Mouse (Mus musculus): ENCODE results near the gene Sptlc2. TPM values are rescaled to one million over a fixed set of nuclear protein-coding genes. Genes with fewer than 3 reads are reported as not detected.
"Not testable (repeated sequence)": the region's sequence is repeated elsewhere in the genome, so short reads cannot be mapped to it uniquely, and the experiment has no call there.

Gene Sptlc2
- total RNA-seq, 2 experiments from 2014 or later = 33.7 to 57.3 TPM

DNA sequence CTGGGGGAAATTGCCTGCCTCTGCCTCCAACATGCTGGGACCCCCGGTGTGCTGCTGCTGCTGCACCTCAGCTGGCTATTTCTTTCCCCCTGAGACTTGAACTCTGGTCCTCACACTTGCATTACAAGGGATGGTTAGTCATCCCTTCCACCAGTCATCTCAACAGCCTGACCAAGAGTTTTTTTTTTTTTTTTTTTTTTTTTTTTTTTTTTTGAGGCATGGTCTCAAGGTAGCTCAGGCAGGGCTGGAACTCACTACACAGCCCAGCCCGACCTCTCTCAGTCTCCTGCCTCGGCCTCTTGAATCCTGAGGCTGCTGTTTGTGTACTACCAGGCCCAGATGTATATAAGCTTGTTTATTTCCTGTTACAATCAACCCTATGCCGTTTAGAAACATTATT lies 103.9 kb downstream of the Sptlc2 start:
- ATAC-seq (replicated peaks; ENCODE audit: low FRiP score, poor library complexity, severe bottlenecking) = no peak

DNA sequence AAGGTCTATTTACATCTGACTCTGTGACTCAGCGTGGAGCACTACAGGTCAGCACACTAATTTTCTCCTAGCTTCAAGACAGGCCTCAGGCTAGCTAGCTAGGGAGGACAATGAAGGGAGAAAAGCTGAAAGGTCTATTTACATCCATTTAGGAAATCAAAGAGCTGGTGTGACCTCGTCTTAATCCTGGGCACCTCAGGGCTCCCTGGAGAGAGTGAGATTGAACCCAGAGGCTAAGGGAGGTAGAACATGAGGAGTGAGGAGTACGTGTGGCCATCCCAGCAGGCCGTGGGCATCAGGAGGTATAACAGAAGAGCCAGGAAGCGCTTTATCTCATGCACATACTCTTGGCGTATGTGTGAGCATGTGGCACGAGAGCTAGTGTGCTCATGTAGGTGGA lies 104.4 kb downstream of the Sptlc2 start:
- ATAC-seq (replicated peaks; ENCODE audit: low FRiP score, poor library complexity, severe bottlenecking) = no peak

- no peak for ATAC-seq (replicated peaks; ENCODE audit: low FRiP score, poor library complexity, severe bottlenecking)
Measured at GRCm38 (mm10) chr12:87282743-87283142, 105.4 kb downstream of the Sptlc2 start.

DNA sequence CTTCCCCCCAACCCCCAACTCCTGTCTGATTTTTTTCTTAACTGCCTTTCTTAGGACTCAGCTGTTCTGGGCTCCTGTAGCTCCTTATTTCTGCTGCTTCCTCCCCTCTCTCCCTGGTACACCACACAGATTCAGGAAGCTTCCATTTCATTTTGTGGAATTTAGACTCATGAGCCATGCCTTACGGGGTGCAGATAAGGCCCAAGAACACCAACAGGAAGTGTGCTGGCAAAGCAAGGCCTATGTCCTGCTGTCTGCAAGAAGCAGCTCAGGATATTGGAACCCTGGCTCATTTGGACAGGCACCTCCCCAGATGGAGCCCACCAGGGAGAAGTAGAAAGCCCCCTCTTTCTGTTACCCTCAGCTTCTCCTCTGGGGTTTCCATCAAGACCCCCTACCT lies 106.4 kb downstream of the Sptlc2 start:
- ATAC-seq (replicated peaks; ENCODE audit: low FRiP score, poor library complexity, severe bottlenecking) = no peak

- ATAC-seq (replicated peaks; ENCODE audit: low FRiP score, poor library complexity, severe bottlenecking) = no peak
Measured at GRCm38 (mm10) chr12:87279879-87280278, 108.3 kb downstream of the Sptlc2 start.

GRCm38 (mm10) chr12:87279350-87279749 lies 108.8 kb downstream of the Sptlc2 start:
- no peak for ATAC-seq (replicated peaks; ENCODE audit: low FRiP score, poor library complexity, severe bottlenecking)

- no peak for ATAC-seq (replicated peaks; ENCODE audit: low FRiP score, poor library complexity, severe bottlenecking)
Measured at GRCm38 (mm10) chr12:87278118-87278730, 109.9 kb downstream of the Sptlc2 start.

GRCm38 (mm10) chr12:87277251-87277650 lies 110.9 kb downstream of the Sptlc2 start:
- ATAC-seq (replicated peaks; ENCODE audit: low FRiP score, poor library complexity, severe bottlenecking) = not testable (repeated sequence)

- ATAC-seq (replicated peaks; ENCODE audit: low FRiP score, poor library complexity, severe bottlenecking) = peak; percentile 59; the same call in 1 of the 2 replicates
Measured at GRCm38 (mm10) chr12:87274853-87275831, 113.0 kb downstream of the Sptlc2 start.

GRCm38 (mm10) chr12:87267682-87268081 lies 120.5 kb downstream of the Sptlc2 start:
- no peak for ATAC-seq (replicated peaks; ENCODE audit: low FRiP score, poor library complexity, severe bottlenecking)

DNA sequence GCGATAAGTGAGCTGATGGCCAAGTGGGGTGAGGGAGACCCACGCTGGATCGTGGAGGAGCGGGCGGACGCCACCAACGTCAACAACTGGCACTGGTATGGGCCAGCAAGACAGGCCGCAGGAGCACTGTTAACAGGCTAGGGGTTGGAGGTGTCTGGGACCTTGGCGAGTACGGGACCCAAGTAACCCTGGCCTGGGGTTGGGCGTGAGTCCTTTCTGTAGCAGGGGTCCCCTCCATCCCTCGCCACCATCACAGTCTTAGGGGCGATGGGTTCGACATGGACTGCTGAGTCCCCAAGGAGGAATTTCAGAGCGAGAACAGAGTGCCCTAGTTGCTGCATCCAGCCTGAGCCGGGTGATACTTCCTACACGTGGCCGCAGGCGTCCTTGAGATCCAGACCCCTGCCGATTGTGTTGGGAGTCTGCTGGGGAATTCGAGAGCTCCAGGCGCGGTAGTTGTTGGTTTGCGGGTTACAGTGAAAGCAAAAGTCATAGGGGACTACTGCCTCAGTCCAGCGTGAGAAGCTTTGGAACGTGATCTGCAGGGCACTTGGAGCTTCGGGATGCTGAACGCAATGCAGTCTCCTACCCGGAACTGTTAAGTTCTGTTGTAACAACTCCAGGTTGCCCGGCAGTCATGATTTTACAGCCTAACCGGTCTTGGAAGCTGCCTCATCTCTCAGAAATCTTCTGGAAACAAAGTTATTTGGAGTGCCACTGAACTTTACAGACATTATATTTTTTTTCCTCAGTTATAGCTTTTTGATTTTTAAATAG lies 121.1 kb downstream of the Sptlc2 start:
- ATAC-seq (replicated peaks; ENCODE audit: low FRiP score, poor library complexity, severe bottlenecking) = 0 out of 2 replicates have a peak, but pooled peaks have one; percentile 3

GRCm38 (mm10) chr12:87266108-87266826 lies 121.9 kb downstream of the Sptlc2 start, which contains the start of the genes Vipas39 and Ahsa1:
Gene Vipas39, minus strand, starts transcription at chr12:87266256.
Gene Ahsa1, plus strand, starts transcription at chr12:87266479.
- ATAC-seq (replicated peaks; ENCODE audit: low FRiP score, poor library complexity, severe bottlenecking) = peak; percentile 96

DNA sequence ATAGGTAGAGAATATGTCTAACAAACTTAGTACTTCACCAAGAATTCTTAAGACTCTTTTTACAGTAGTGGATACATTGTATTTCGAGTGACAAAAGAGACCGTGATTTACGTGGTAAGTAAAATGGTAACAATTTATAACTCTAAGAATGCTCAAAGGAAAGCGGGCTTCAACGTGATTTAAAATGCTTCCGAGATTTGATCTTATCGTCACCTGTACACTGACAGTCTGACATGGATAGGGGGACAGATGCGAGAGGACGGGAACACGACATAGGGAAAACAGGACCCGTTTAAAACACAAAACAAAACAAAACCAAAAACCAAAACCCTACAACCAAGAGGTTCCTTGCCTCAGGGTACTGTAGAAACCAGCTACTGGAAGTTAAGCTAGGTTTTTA lies 122.7 kb downstream of the Sptlc2 start:
- ATAC-seq (replicated peaks; ENCODE audit: low FRiP score, poor library complexity, severe bottlenecking) = no peak

DNA sequence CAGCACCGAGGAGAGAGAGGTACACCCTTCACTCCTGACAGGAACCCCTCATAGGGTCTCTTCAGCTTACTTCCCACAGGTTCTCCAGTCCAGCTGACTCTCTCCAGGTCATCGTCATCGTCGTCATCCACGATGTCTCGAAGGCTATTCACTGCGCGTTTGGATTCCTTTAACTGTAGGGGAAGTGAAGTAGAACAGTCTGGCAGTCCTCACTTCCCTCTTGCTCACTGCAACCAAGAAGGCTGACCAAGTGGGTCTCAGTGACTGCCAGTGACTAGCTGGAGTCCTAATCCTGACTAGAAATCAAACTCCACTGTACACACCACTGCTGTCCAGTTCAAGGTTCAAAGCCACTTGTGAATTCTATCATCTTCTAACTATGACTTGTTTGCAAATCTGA lies 127.6 kb downstream of the Sptlc2 start:
- no peak for ATAC-seq (replicated peaks; ENCODE audit: low FRiP score, poor library complexity, severe bottlenecking)

DNA sequence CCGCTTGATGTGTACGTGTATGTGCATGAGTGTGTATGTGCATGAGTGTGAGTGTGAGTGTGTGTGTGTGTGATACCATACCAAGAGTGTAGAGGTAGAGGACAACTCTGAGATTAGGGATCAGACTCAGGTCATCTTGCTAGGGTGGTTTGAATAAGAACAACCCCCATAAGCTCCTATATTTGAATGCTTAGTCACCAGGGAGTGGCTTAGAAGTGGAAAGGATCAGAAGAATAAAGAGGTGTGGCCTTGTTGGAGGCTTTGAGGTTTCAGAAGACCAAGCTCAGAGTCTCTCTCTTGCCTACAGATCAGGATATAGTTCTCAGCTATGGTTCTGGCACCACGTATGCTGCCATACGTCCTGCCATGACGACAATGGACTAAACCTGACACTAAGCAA lies 131.5 kb downstream of the Sptlc2 start:
- ATAC-seq (replicated peaks; ENCODE audit: low FRiP score, poor library complexity, severe bottlenecking) = no peak

Other genes with a start within 250 kb of the Sptlc2 start
- gene Gstz1, start 241.2 kb downstream of the Sptlc2 start, total RNA-seq (2015; ENCODE audit: low replicate concordance) = 6.1 and 8.4 TPM in 2 replicates
- gene Gstz1, start 241.2 kb downstream of the Sptlc2 start, total RNA-seq (2017; ENCODE audit: low replicate concordance) = 3.8 and 5.2 TPM in 2 replicates
- 0.58 and 2.7 TPM in 2 replicates for gene Pomt2, start 240.4 kb downstream of the Sptlc2 start, total RNA-seq (2015; ENCODE audit: low replicate concordance)
- 1.7 and 2.1 TPM in 2 replicates for gene Pomt2, start 240.4 kb downstream of the Sptlc2 start, total RNA-seq (2017; ENCODE audit: low replicate concordance)
- gene Samd15, start 188.6 kb downstream of the Sptlc2 start, total RNA-seq (2015; ENCODE audit: low replicate concordance) = not detected in 2 replicates
- 1.5 TPM in 1 of 2 replicates, not detected in the other for gene Samd15, start 188.6 kb downstream of the Sptlc2 start, total RNA-seq (2017; ENCODE audit: low replicate concordance)
- 1.3 and 3.3 TPM in 2 replicates for gene Tmed8, start 187.9 kb downstream of the Sptlc2 start, total RNA-seq (2015; ENCODE audit: low replicate concordance)
- gene Tmed8, start 187.9 kb downstream of the Sptlc2 start, total RNA-seq (2017; ENCODE audit: low replicate concordance) = 1.8 and 3.0 TPM in 2 replicates
- 2.7 TPM in 1 of 2 replicates, not detected in the other for gene Noxred1, start 149.6 kb downstream of the Sptlc2 start, total RNA-seq (2015; ENCODE audit: low replicate concordance)
- not detected in 2 replicates for gene Noxred1, start 149.6 kb downstream of the Sptlc2 start, total RNA-seq (2017; ENCODE audit: low replicate concordance)
- 5.9 and 16.7 TPM in 2 replicates for gene Vipas39, start 122.1 kb downstream of the Sptlc2 start, total RNA-seq (2015; ENCODE audit: low replicate concordance)
- gene Vipas39, start 122.1 kb downstream of the Sptlc2 start, total RNA-seq (2017; ENCODE audit: low replicate concordance) = 5.9 and 6.6 TPM in 2 replicates
- gene Ahsa1, start 121.9 kb downstream of the Sptlc2 start, total RNA-seq (2015; ENCODE audit: low replicate concordance) = 17.9 and 19.2 TPM in 2 replicates
- 53.0 and 74.6 TPM in 2 replicates for gene Ahsa1, start 121.9 kb downstream of the Sptlc2 start, total RNA-seq (2017; ENCODE audit: low replicate concordance)
- not detected in 2 replicates for gene Ism2, start 88.7 kb downstream of the Sptlc2 start, total RNA-seq (2015; ENCODE audit: low replicate concordance)
- not detected in 2 replicates for gene Ism2, start 88.7 kb downstream of the Sptlc2 start, total RNA-seq (2017; ENCODE audit: low replicate concordance)
- 15.5 and 27.3 TPM in 2 replicates for gene Slirp, start 55.5 kb upstream of the Sptlc2 start, total RNA-seq (2015; ENCODE audit: low replicate concordance)
- gene Slirp, start 55.5 kb upstream of the Sptlc2 start, total RNA-seq (2017; ENCODE audit: low replicate concordance) = 0.85 and 21.6 TPM in 2 replicates
- gene Alkbh1, start 55.7 kb upstream of the Sptlc2 start, total RNA-seq (2015; ENCODE audit: low replicate concordance) = 6.1 and 7.5 TPM in 2 replicates
- 9.8 and 15.7 TPM in 2 replicates for gene Alkbh1, start 55.7 kb upstream of the Sptlc2 start, total RNA-seq (2017; ENCODE audit: low replicate concordance)
- gene Snw1, start 83.9 kb upstream of the Sptlc2 start, total RNA-seq (2015; ENCODE audit: low replicate concordance) = 12.1 and 13.8 TPM in 2 replicates
- 36.2 and 38.6 TPM in 2 replicates for gene Snw1, start 83.9 kb upstream of the Sptlc2 start, total RNA-seq (2017; ENCODE audit: low replicate concordance)
- gene Gm5788, start 106.4 kb upstream of the Sptlc2 start, total RNA-seq (2015; ENCODE audit: low replicate concordance) = not detected in 2 replicates
- not detected in 2 replicates for gene Gm5788, start 106.4 kb upstream of the Sptlc2 start, total RNA-seq (2017; ENCODE audit: low replicate concordance)
- not detected in 2 replicates for gene Gm8300, start 126.0 kb upstream of the Sptlc2 start, total RNA-seq (2015; ENCODE audit: low replicate concordance)
- gene Gm8300, start 126.0 kb upstream of the Sptlc2 start, total RNA-seq (2017; ENCODE audit: low replicate concordance) = not detected in 2 replicates
- gene Oog1, start 214.3 kb upstream of the Sptlc2 start, total RNA-seq (2015; ENCODE audit: low replicate concordance) = not detected in 2 replicates
- not detected in 2 replicates for gene Oog1, start 214.3 kb upstream of the Sptlc2 start, total RNA-seq (2017; ENCODE audit: low replicate concordance)
- gene Gm4027, start 230.5 kb upstream of the Sptlc2 start, total RNA-seq (2015; ENCODE audit: low replicate concordance) = not detected in 2 replicates
- not detected in 2 replicates for gene Gm4027, start 230.5 kb upstream of the Sptlc2 start, total RNA-seq (2017; ENCODE audit: low replicate concordance)